Mouse (Mus musculus) thymus, adult 2 months (tissue): ENCODE measurements around the gene Ets1.

Experiments used
- CTCF ChIP-seq: fragments of 200-500 bp; IDR thresholded peaks from 2 replicates; pipeline ENCODE4 v1.5.1; 2012; ENCODE audit warnings: mild to moderate bottlenecking, control low read depth, low read length, moderate library complexity, borderline replicate concordance; ENCODE audit not compliant: control insufficient read depth, poor library complexity, insufficient read depth; ENCODE audit errors: extremely low read depth
- POLR2A ChIP-seq: fragments of 200-500 bp; IDR thresholded peaks from 2 replicates; pipeline ENCODE4 v1.6.1; 2012; ENCODE audit warnings: mild to moderate bottlenecking, low read length, control low read depth, moderate library complexity; ENCODE audit not compliant: control insufficient read depth, poor library complexity, insufficient read depth; ENCODE audit errors: extremely low read depth

DNA sequence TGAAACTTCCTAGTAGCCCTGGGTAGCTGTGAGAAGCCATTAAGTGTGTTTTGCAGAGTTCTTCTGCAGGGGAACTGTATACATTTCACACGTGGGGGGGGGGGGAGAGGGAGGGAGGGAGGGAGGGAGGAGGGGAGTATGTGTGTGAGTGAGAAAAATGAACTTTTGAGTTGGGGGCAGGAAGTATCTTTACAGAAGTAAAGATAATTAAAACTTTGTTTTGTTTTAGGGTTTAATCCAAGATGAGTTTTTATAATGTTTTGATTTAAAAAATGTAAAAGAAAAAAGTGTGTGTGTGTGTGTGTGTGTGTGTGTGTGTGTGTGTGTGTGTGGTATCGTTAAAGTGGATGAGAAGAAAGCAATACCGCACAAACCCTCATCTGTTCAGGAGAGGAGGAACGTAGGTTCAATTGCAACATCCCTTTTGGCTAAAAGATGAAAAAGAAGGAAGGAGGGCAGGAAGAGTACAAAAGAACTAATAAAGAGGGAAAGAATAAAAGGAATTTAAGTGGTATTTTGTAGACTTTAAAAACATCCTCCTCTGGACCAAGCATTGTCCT lies 66.9 kb downstream of the Ets1 start:
- TF ChIP-seq POLR2A (no peak), CTCF (no peak)
